Mouse (Mus musculus) midbrain, embryonic 16.5 days (tissue): Measurements from ENCODE around the gene Bbc3. TPM values are rescaled to one million over a fixed set of nuclear protein-coding genes. Genes with fewer than 3 reads are reported as not detected.

ENCODE experiments used
- ATAC-seq: fragments of 200-750 bp; cut with Nextera tagmentation; 2 replicates; pipeline ENCODE4 v1.8.0; 2017; ENCODE audit warnings: moderate TSS enrichment
- H3K27ac ChIP-seq: fragments of 300-500 bp; sonication (generic); 2 replicates; pipeline ENCODE4 v1.5.1; 2014; ENCODE audit warnings: mild to moderate bottlenecking, low read length, mixed read lengths
- H3K27me3 ChIP-seq: fragments of 300-500 bp; sonication (generic); 2 replicates; pipeline ENCODE4 v1.6.1; 2014; ENCODE audit warnings: low read depth, low read length, mixed read lengths; ENCODE audit not compliant: control insufficient read depth, insufficient read depth
- H3K36me3 ChIP-seq: fragments of 300-500 bp; sonication (generic); 2 replicates; pipeline ENCODE4 v1.6.1; 2014; ENCODE audit warnings: mild to moderate bottlenecking, low read length, moderate library complexity, mixed read lengths; ENCODE audit not compliant: control insufficient read depth, insufficient read depth
- H3K4me1 ChIP-seq: fragments of 300-500 bp; sonication (generic); 2 replicates; pipeline ENCODE4 v1.6.1; 2014; ENCODE audit warnings: mild to moderate bottlenecking, low read length, mixed read lengths; ENCODE audit not compliant: control insufficient read depth, insufficient read depth
- H3K4me2 ChIP-seq: fragments of 300-500 bp; sonication (generic); 2 replicates; pipeline ENCODE4 v1.6.1; 2014; ENCODE audit warnings: mild to moderate bottlenecking, low read length, mixed read lengths
- H3K4me3 ChIP-seq: fragments of 300-500 bp; sonication (generic); 2 replicates; pipeline ENCODE4 v1.5.1; 2014; ENCODE audit warnings: low read depth, mild to moderate bottlenecking, low read length, moderate library complexity, mixed read lengths
- H3K9ac ChIP-seq: fragments of 300-500 bp; sonication (generic); 2 replicates; pipeline ENCODE4 v1.6.1; 2014; ENCODE audit warnings: low read depth, low read length, mixed read lengths
- H3K9me3 ChIP-seq: fragments of 300-500 bp; sonication (generic); replicated peaks from 2 replicates; pipeline ENCODE4 v1.6.1; 2014; ENCODE audit warnings: mild to moderate bottlenecking, low read length, mixed read lengths; ENCODE audit not compliant: control insufficient read depth, poor library complexity, severe bottlenecking
- WGBS: fragments of 180-500 bp; shearing (Covaris S2); extraction: QIAGEN DNeasy Blood & Tissue Kit; methylation state at CpG from one replicate; pipeline ENCODE4 v1.1.7; 2014; 5-methylcytosine and 5-hydroxymethylcytosine counted together
- polyA plus RNA-seq: library from polyadenylated mRNA; unstranded; fragments of >200 nt; fragmentation: Nextera tagmentation; extraction: Ambion mirVana; gene quantifications from 2 replicates; pipeline ENCODE4 v1.2.1, GENCODE M21; 2015

The Bbc3 gene
- polyA plus RNA-seq, 1 experiment from 2014 or later: 30.0 TPM

DNA sequence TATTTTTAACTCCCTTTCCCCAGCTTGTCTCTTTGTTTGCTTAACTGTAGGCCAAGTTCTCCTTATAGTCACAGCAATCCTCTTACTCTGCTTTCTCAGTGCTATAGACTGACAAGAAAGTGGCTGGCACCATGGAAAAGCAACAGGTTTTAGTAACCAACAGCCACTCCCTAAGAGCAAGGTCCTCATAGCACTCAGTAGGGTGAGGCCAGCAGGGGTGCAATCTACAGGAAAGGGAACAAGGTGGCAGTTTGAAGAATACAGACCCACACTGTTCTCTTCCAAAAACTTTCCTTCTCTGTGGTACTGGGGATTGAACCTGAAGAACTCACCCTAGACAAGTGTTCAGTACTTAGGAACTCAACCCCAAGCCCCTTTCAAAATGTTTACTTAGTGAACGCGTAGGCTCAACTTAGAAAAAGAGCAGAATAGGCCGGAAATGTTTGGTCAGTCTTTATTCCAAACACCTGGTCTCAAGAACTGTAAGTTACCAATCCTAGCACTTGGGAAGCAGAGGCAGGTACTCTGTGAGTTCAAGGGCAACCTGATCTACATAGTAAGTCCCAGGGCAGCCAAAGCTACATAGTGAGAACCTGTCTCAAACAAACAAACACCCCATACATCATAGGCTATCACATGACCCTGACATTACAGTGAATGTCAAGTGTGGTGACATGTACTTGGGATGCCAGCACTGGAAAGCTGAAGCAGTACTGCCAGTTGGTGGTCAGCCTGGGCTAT lies 47.8 kb downstream of the Bbc3 start:
- H3K9ac ChIP-seq: no peak overlapping the region
- no peak overlapping the region for H3K27ac ChIP-seq
- H3K4me2 ChIP-seq: no peak overlapping the region
- H3K4me1 ChIP-seq: no peaks in the 10 kb centered on the region
- 96% methylated on average over 3 of the region's 3 CpGs for WGBS
- no peak overlapping the region for H3K4me3 ChIP-seq
- H3K27me3 ChIP-seq: no peaks in the 10 kb centered on the region
- peaks cover 18% of the 10 kb centered on the region for H3K36me3 ChIP-seq
- no peaks in the 10 kb centered on the region for H3K9me3 ChIP-seq
- ATAC-seq: no peak

GRCm38 (mm10) chr7:16357602-16358001 lies 49.4 kb downstream of the Bbc3 start:
- H3K9ac ChIP-seq: no peak overlapping the region
- no peaks in the 10 kb centered on the region for H3K9me3 ChIP-seq
- WGBS: 94% methylated on average over 3 of the region's 3 CpGs
- peaks cover 10% of the 10 kb centered on the region for H3K36me3 ChIP-seq
- H3K4me2 ChIP-seq: no peak overlapping the region
- H3K27ac ChIP-seq: no peak overlapping the region
- H3K4me3 ChIP-seq: no peak overlapping the region
- no peaks in the 10 kb centered on the region for H3K27me3 ChIP-seq
- ATAC-seq: no peak
- H3K4me1 ChIP-seq: no peaks in the 10 kb centered on the region

- no peaks in the 10 kb centered on the region for H3K9me3 ChIP-seq
- H3K4me2 ChIP-seq: no peak overlapping the region
- peaks cover 18% of the 10 kb centered on the region for H3K36me3 ChIP-seq
- H3K4me1 ChIP-seq: no peaks in the 10 kb centered on the region
- H3K4me3 ChIP-seq: no peak overlapping the region
- 88% methylated on average over 1 of the region's 1 CpGs for WGBS
- no peak for ATAC-seq
- no peaks in the 10 kb centered on the region for H3K27me3 ChIP-seq
- no peak overlapping the region; the same call in 1 of the 2 replicates for H3K9ac ChIP-seq
- no peak overlapping the region for H3K27ac ChIP-seq
Measured at GRCm38 (mm10) chr7:16364319-16364718, 56.1 kb downstream of the Bbc3 start.

- peaks cover 18% of the 10 kb centered on the region for H3K36me3 ChIP-seq
- H3K4me3 ChIP-seq: no peak overlapping the region
- H3K9ac ChIP-seq: no peak overlapping the region
- H3K27ac ChIP-seq: no peak overlapping the region
- 16% methylated on average over 4 of the region's 4 CpGs for WGBS
- H3K4me1 ChIP-seq: no peaks in the 10 kb centered on the region
- H3K4me2 ChIP-seq: no peak overlapping the region
- no peaks in the 10 kb centered on the region for H3K27me3 ChIP-seq
- ATAC-seq: no peak
- H3K9me3 ChIP-seq: no peaks in the 10 kb centered on the region
Measured at GRCm38 (mm10) chr7:16364901-16365500, 56.8 kb downstream of the Bbc3 start.

GRCm38 (mm10) chr7:16366133-16366646 lies 58.0 kb downstream of the Bbc3 start:
- ATAC-seq: no peak
- Histone ChIP-seq H3K9ac (no peak overlapping the region), H3K4me1 (no peaks in the 10 kb centered on the region), H3K27me3 (no peaks in the 10 kb centered on the region), H3K4me2 (no peak overlapping the region), H3K4me3 (no peak overlapping the region), H3K27ac (no peak overlapping the region), H3K36me3 (peaks cover 18% of the 10 kb centered on the region), H3K9me3 (no peaks in the 10 kb centered on the region)
- 74% methylated on average over 10 of the region's 10 CpGs for WGBS

DNA sequence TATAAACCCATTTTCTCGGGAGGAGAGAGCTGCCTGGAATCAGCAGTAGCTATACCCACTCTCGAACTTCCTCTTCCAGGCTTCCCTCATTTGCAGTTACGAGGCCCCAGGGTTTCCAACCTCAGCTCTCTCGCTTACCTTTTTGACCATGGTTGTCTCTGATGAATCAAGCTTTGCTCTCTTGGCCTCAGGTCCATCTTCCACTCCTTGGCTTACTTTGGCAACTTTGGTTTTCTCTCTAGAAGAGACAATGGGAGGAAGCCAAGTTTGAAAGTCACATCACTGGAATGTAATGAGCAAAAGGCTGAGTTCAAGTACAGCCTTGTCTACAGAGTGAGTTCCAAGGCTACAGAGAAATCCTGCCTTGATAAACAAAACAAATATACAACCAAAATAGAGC lies 58.5 kb downstream of the Bbc3 start:
- Histone ChIP-seq H3K36me3 (peaks cover 18% of the 10 kb centered on the region), H3K4me2 (no peak overlapping the region)

More for the DNA sequence above, 58.5 kb downstream of the Bbc3 start:
- no peak for ATAC-seq
- no peaks in the 10 kb centered on the region for H3K9me3 ChIP-seq
- 81% methylated on average over 4 of the region's 4 CpGs for WGBS
- no peak overlapping the region for H3K27ac ChIP-seq
- no peaks in the 10 kb centered on the region for H3K27me3 ChIP-seq
- no peak overlapping the region for H3K9ac ChIP-seq
- H3K4me3 ChIP-seq: no peak overlapping the region
- no peaks in the 10 kb centered on the region for H3K4me1 ChIP-seq

Other genes starting within 250 kb of the Bbc3 start
- 0.14 and 0.15 TPM in 2 replicates for gene Zfp541, start 246.6 kb upstream of the Bbc3 start, polyA plus RNA-seq
- gene Napa, start 209.9 kb upstream of the Bbc3 start, polyA plus RNA-seq: 218 and 245 TPM in 2 replicates
- 50.6 and 53.6 TPM in 2 replicates for gene Kptn, start 188.5 kb upstream of the Bbc3 start, polyA plus RNA-seq
- gene Slc8a2, start 178.6 kb upstream of the Bbc3 start, polyA plus RNA-seq: 0.73 and 1.0 TPM in 2 replicates
- 143 and 147 TPM in 2 replicates for gene Meis3, start 133.3 kb upstream of the Bbc3 start, polyA plus RNA-seq
- gene Dhx34, start 86.4 kb upstream of the Bbc3 start, polyA plus RNA-seq: 13.6 and 14.3 TPM in 2 replicates
- 0.06 and 0.14 TPM in 2 replicates for gene C5ar2, start 64.2 kb upstream of the Bbc3 start, polyA plus RNA-seq
- gene C5ar1, start 48.9 kb upstream of the Bbc3 start, polyA plus RNA-seq: 1.2 and 1.5 TPM in 2 replicates
- gene Inafm1, start 34.8 kb upstream of the Bbc3 start, polyA plus RNA-seq: 44.5 and 49.3 TPM in 2 replicates
- gene Ccdc9, start 21.6 kb upstream of the Bbc3 start, polyA plus RNA-seq: 22.1 and 25.4 TPM in 2 replicates
- 239 and 255 TPM in 2 replicates for gene Sae1, start 79.4 kb downstream of the Bbc3 start, polyA plus RNA-seq
- gene Zc3h4, start 92.5 kb downstream of the Bbc3 start, polyA plus RNA-seq: 14.2 TPM in 2 replicates
- 66.9 and 75.6 TPM in 2 replicates for gene Tmem160, start 144.4 kb downstream of the Bbc3 start, polyA plus RNA-seq
- 4.2 and 6.4 TPM in 2 replicates for gene Npas1, start 169.3 kb downstream of the Bbc3 start, polyA plus RNA-seq